Mouse (Mus musculus): ENCODE measurements around the gene Nit2.

GRCm38 (mm10) chr16:57175751-57176150 lies 8.6 kb upstream of the Nit2 start:
- TF ChIP-seq GATA1 (IDR thresholded peaks at IDR 0.05; ENCODE audit: low read length) (no peak), TAL1 (IDR thresholded peaks at IDR 0.05; ENCODE audit: low read length) (no peak)

Measured in erythroblast, embryonic 14.5 days (primary cell).